In the genomic region with DNA sequence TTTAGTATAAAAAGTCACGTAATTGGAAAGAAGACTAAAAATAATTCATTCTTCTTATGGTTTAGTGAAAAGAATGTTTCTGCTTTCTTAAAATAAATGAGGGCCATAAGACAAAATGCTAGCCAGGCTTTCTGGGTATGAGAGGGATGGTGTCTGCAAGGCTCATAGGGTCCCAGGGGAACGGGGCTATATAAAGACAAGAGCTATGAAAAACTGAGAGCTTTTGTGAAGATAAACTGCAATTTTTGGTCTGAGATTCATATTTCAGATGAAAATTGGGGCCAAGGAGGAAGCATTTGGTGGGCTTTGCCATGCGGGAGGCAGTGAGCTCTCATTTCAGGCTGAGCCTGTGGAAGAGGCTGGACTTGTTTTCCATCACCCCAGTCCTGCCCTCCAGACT, we compare ENCODE assay signal across 21 mouse cellular contexts.
DNase-seq lines count a peak whose midpoint lies in the region; ATAC-seq and TF ChIP-seq lines count a peak whose summit lies in the region.
"Had no signal": no experiment of that assay in that cellular context is flagged by ENCODE, and none has a peak within 500 bp of the region (broad histone marks: within the 10 kb centered on the region; RNA-seq: fewer than 3 reads in every experiment).

No protein-coding gene starts in this region.

- H3K4me1 ChIP-seq in embryonic facial prominence, embryonic 13.5 days = peaks cover 5% of the 10 kb centered on the region; the same call in 1 of the 2 replicates
- H3K4me1 ChIP-seq in embryonic facial prominence, embryonic 10.5 days = no peaks in the 10 kb centered on the region
- no peaks in the 10 kb centered on the region for H3K4me1 ChIP-seq in heart, adult 2 months (ENCODE audit: control insufficient read depth, insufficient read depth, low read length)
- peaks cover 8% of the 10 kb centered on the region; the same call in 1 of the 2 replicates for H3K4me1 ChIP-seq in heart, embryonic 10.5 days
- H3K4me1 ChIP-seq in CH12.LX (ENCODE audit: control insufficient read depth in 1 of 2, insufficient read depth in 2 of 2) = peaks cover 10 to 19% of the 10 kb centered on the region in 2 experiments
- H3K4me1 ChIP-seq in embryonic fibroblast, embryonic 13.5 days (ENCODE audit: control insufficient read depth, insufficient read depth, low read length) = no peaks in the 10 kb centered on the region
- H3K4me1 ChIP-seq: forebrain, embryonic 10.5 days; heart, embryonic 15.5 days; hindbrain, embryonic 10.5 days; intestine, embryonic 15.5 days had no signal

- peak overlapping the region; percentile 49; the same call in 1 of the 2 replicates for H3K27ac ChIP-seq in embryonic facial prominence, embryonic 13.5 days
- no peak overlapping the region for H3K27ac ChIP-seq in embryonic facial prominence, embryonic 10.5 days (replicated peaks)
- peak overlapping the region; percentile 18; the same call in 1 of the 2 replicates for H3K27ac ChIP-seq in heart, adult 2 months
- H3K27ac ChIP-seq in heart, embryonic 10.5 days = no peak overlapping the region
- no peak overlapping the region for H3K27ac ChIP-seq in CH12.LX (ENCODE audit: insufficient read depth, low read depth)
- H3K27ac ChIP-seq in embryonic fibroblast, embryonic 13.5 days (ENCODE audit: insufficient read depth, low read length) = peak overlapping the region; percentile 14; the same call in 1 of the 2 replicates
- H3K27ac ChIP-seq: forebrain, embryonic 10.5 days; heart, embryonic 15.5 days; hindbrain, embryonic 10.5 days; hindbrain, embryonic 14.5 days; intestine, embryonic 15.5 days had no signal

- no peaks in the 10 kb centered on the region for H3K79me2 ChIP-seq in heart, adult 2 months (replicated peaks; ENCODE audit: control insufficient read depth, insufficient read depth, low read length)
- no peaks in the 10 kb centered on the region for H3K79me2 ChIP-seq in CH12.LX (replicated peaks; ENCODE audit: control insufficient read depth, extremely low read depth, insufficient read depth, poor library complexity, severe bottlenecking)

- in situ Hi-C loops in CH12.LX (cut with MboI; ENCODE audit: low pct_ligation_motif_present, low pct_unique_long_range_greater_than_20kb, low sequenced_read_pairs) = no loop called here

- no peak for ATAC-seq in embryonic facial prominence, embryonic 13.5 days (ENCODE audit: insufficient number of reproducible peaks, insufficient read depth, low FRiP score, low TSS enrichment, low read depth)
- ATAC-seq: CD4-positive, CD25-positive, alpha-beta regulatory T cell, adult 4 months; forebrain, embryonic 14.5 days; intestine, embryonic 15.5 days had no signal

- no peak overlapping the region for H3K4me2 ChIP-seq in embryonic facial prominence, embryonic 13.5 days
- H3K4me2 ChIP-seq in CH12.LX (ENCODE audit: insufficient read depth, low read depth, poor library complexity, severe bottlenecking) = peak overlapping the region; percentile 16
- H3K4me2 ChIP-seq: heart, embryonic 15.5 days; hindbrain, embryonic 14.5 days; intestine, embryonic 15.5 days had no signal

- H3K9ac ChIP-seq in embryonic facial prominence, embryonic 13.5 days = no peak overlapping the region
- H3K9ac ChIP-seq in heart, adult 2 months (ENCODE audit: low read depth, low read length) = no peak overlapping the region
- no peak overlapping the region for H3K9ac ChIP-seq in CH12.LX (ENCODE audit: insufficient read depth, low read depth)
- H3K9ac ChIP-seq: heart, embryonic 15.5 days; hindbrain, embryonic 14.5 days; intestine, embryonic 15.5 days had no signal

- no peak for TF ChIP-seq POLR2A in heart, adult 2 months (IDR thresholded peaks at IDR 0.05; ENCODE audit: insufficient read depth, low read depth, low read length)
- no peak for TF ChIP-seq POLR2A in CH12.LX (IDR thresholded peaks at IDR 0.05; ENCODE audit: low read depth, low read length)
- no peak for TF ChIP-seq POLR2A in embryonic fibroblast, embryonic 13.5 days (IDR thresholded peaks at IDR 0.05; ENCODE audit: low read depth, low read length)

- TF ChIP-seq CTCF in heart, adult 2 months (IDR thresholded peaks at IDR 0.05) = no peak
- no peak for TF ChIP-seq CTCF in CH12.LX (conservative IDR thresholded peaks at IDR 0.05 in 1 of 2, IDR thresholded peaks at IDR 0.05 in 1 of 2; ENCODE audit: low read depth in 2 of 2, low read length in 2 of 2)
- TF ChIP-seq CTCF in embryonic fibroblast, embryonic 13.5 days (IDR thresholded peaks at IDR 0.05; ENCODE audit: borderline replicate concordance, insufficient read depth, low read length) = no peak

- no peaks in the 10 kb centered on the region for H3K36me3 ChIP-seq in embryonic facial prominence, embryonic 13.5 days
- H3K36me3 ChIP-seq in embryonic facial prominence, embryonic 10.5 days (replicated peaks) = no peaks in the 10 kb centered on the region
- H3K36me3 ChIP-seq in heart, adult 2 months (ENCODE audit: control insufficient read depth, insufficient read depth, low read length) = no peaks in the 10 kb centered on the region
- no peaks in the 10 kb centered on the region for H3K36me3 ChIP-seq in heart, embryonic 10.5 days
- H3K36me3 ChIP-seq in CH12.LX (replicated peaks in 1 of 2; ENCODE audit: control insufficient read depth in 1 of 2, insufficient read depth in 1 of 2, low read length in 1 of 2) = no peaks in the 10 kb centered on the region
- H3K36me3 ChIP-seq: forebrain, embryonic 10.5 days; heart, embryonic 15.5 days; hindbrain, embryonic 10.5 days; intestine, embryonic 15.5 days had no signal

- no peaks in the 10 kb centered on the region for H3K27me3 ChIP-seq in embryonic facial prominence, embryonic 13.5 days
- H3K27me3 ChIP-seq in embryonic facial prominence, embryonic 10.5 days (replicated peaks; ENCODE audit: low read depth, poor library complexity, severe bottlenecking) = no peaks in the 10 kb centered on the region
- H3K27me3 ChIP-seq in heart, adult 2 months (ENCODE audit: control insufficient read depth, insufficient read depth, low read length) = no peaks in the 10 kb centered on the region
- H3K27me3 ChIP-seq in heart, embryonic 10.5 days (ENCODE audit: insufficient read depth, poor library complexity, severe bottlenecking) = no peaks in the 10 kb centered on the region
- no peaks in the 10 kb centered on the region for H3K27me3 ChIP-seq in CH12.LX (replicated peaks)
- H3K27me3 ChIP-seq: heart, embryonic 15.5 days; intestine, embryonic 15.5 days had no signal

- TF ChIP-seq EP300 in heart, adult 2 months (IDR thresholded peaks at IDR 0.05; ENCODE audit: insufficient read depth, low read depth, low read length) = no peak
- peak; percentile 54 for TF ChIP-seq EP300 in CH12.LX (IDR thresholded peaks at IDR 0.05; ENCODE audit: low read length)

- DNase-seq in embryonic facial prominence, embryonic 10.5 days (ENCODE audit: low spot score) = no peak
- DNase-seq in heart, adult 2 months = no peak
- no peak for DNase-seq in heart, embryonic 10.5 days (ENCODE audit: low spot score)
- DNase-seq in CH12.LX (ENCODE audit: extremely low read depth) = peak; percentile 79
- DNase-seq in layer of hippocampus, adult 9-11 months = no peak
- DNase-seq: adrenal gland, postnatal 10 days; B cell, adult 2 months; cerebellum, adult 18-20 months; cerebellum, adult 9-11 months; cerebellum, postnatal 36 days; heart, postnatal 14 days had no signal

- dilution Hi-C loops in CH12.LX (cut with MboI; ENCODE audit: extremely low pct_ligation_motif_present, extremely low pct_unique_long_range_greater_than_20kb, low sequenced_read_pairs) = no loop called here

- intact Hi-C loops in heart, adult 2 months (cut with DNase I) = no loop called here

- no peak overlapping the region for H3K4me3 ChIP-seq in embryonic facial prominence, embryonic 13.5 days
- H3K4me3 ChIP-seq in embryonic facial prominence, embryonic 10.5 days = no peak overlapping the region
- no peak overlapping the region for H3K4me3 ChIP-seq in heart, adult 2 months
- no peak overlapping the region for H3K4me3 ChIP-seq in heart, embryonic 10.5 days
- H3K4me3 ChIP-seq in CH12.LX (replicated peaks in 1 of 3; ENCODE audit: low read depth in 2 of 3, low read length in 2 of 3, poor library complexity in 1 of 3) = no peak overlapping the region
- H3K4me3 ChIP-seq in embryonic fibroblast, embryonic 13.5 days (ENCODE audit: insufficient read depth, low read length) = no peak overlapping the region
- H3K4me3 ChIP-seq: erythroblast, embryonic 14.5 days; forebrain, embryonic 10.5 days; heart, embryonic 15.5 days; hindbrain, embryonic 10.5 days; intestine, embryonic 15.5 days had no signal

- TF ChIP-seq RAD21 in CH12.LX (IDR thresholded peaks at IDR 0.05; ENCODE audit: low read depth, low read length) = no peak

- 55% methylated on average over 3 of the region's 3 CpGs for WGBS in embryonic facial prominence, embryonic 13.5 days
- 91% methylated on average over 3 of the region's 3 CpGs for WGBS in embryonic facial prominence, embryonic 10.5 days
- 75% methylated on average over 3 of the region's 3 CpGs for WGBS in heart, adult 2 months
- 87% methylated on average over 3 of the region's 3 CpGs for WGBS in heart, embryonic 10.5 days

- no peaks in the 10 kb centered on the region for H3K9me3 ChIP-seq in embryonic facial prominence, embryonic 13.5 days
- H3K9me3 ChIP-seq in embryonic facial prominence, embryonic 10.5 days = no peaks in the 10 kb centered on the region
- no peaks in the 10 kb centered on the region for H3K9me3 ChIP-seq in heart, embryonic 10.5 days
- no peaks in the 10 kb centered on the region for H3K9me3 ChIP-seq in CH12.LX (replicated peaks; ENCODE audit: low read length)
- H3K9me3 ChIP-seq: forebrain, embryonic 10.5 days; heart, embryonic 15.5 days; hindbrain, embryonic 10.5 days; intestine, embryonic 15.5 days had no signal

TF ChIP-seq in CH12.LX, 34 proteins besides CTCF, POLR2A, EP300 and RAD21 (continues in another document):
- TF ChIP-seq MXI1 (IDR thresholded peaks at IDR 0.05; ENCODE audit: low read depth, low read length) (no peak), TCF12 (IDR thresholded peaks at IDR 0.05; ENCODE audit: low read depth, low read length) (no peak), ETS1 (conservative IDR thresholded peaks at IDR 0.05; ENCODE audit: low read depth, low read length) (peak; percentile 61), CHD1 (IDR thresholded peaks at IDR 0.05; ENCODE audit: low read depth, low read length) (no peak), USF2 (conservative IDR thresholded peaks at IDR 0.05; ENCODE audit: low read depth, low read length) (no peak), PAX5 (IDR thresholded peaks at IDR 0.05; ENCODE audit: low read length) (no peak), NRF1 (IDR thresholded peaks at IDR 0.05; ENCODE audit: low read depth, low read length) (no peak), MAFK (IDR thresholded peaks at IDR 0.05; ENCODE audit: insufficient replicate concordance, low read length) (0 out of 2 replicates have a peak, but pooled peaks have one; percentile 28), MAZ (IDR thresholded peaks at IDR 0.05; ENCODE audit: low read depth, low read length) (no peak), RCOR1 (conservative IDR thresholded peaks at IDR 0.05; ENCODE audit: low read depth, low read length) (no peak), KAT2A (IDR thresholded peaks at IDR 0.05; ENCODE audit: insufficient replicate concordance, low read length) (no peak), MAX (IDR thresholded peaks at IDR 0.05; ENCODE audit: low read length) (no peak), BHLHE40 (IDR thresholded peaks at IDR 0.05; ENCODE audit: low read depth, low read length) (0 out of 2 replicates have a peak, but pooled peaks have one; percentile 9)

Comparison
In these comparisons a context has a peak if more than half of its experiments do, and no peak if none do; other contexts are left out.
1. H3K27ac ChIP-seq: peak in embryonic facial prominence, embryonic 13.5 days (single experiment), heart, adult 2 months (single experiment) and embryonic fibroblast, embryonic 13.5 days (single experiment); none in embryonic facial prominence, embryonic 10.5 days (single experiment), heart, embryonic 10.5 days (single experiment) and CH12.LX (single experiment).